Mouse (Mus musculus) retina, postnatal 7 days (tissue): ENCODE results near the gene Ss18l1.

Source experiments
- DNase-seq: peaks from one replicate; pipeline ENCODE4 v3.0.0-alpha.2; 2012; ENCODE audit warnings: low read depth, low spot score

The Ss18l1 gene

DNA sequence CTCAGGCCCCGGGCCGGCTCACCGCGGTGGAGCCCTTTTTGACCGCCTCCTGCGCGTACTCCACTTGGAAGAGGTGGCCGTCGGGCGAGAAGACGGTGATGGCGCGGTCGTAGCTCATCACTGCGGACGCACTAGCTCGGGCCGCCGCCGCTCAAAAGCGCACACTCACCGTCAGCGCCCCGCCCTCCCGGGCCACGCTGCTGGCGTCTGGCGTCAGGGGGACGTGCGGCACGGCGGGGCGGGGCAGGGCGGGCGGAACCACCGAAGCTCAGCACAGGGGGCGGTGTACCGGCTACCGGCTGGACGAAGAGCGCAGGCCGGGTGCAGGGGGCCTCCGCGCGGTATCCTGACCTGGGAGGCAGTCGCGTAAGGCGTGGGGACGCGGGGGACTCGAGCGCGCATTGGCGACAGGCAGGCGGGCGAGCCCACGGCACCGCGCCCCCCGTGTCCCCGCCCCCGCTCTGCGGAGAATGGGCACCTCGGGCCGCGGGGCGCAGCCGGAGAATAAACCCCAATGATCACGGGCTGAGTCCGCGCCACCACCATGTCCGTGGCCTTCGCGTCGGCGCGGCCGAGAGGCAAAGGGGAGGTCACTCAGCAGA lies at the start of gene Ss18l1, which contains the start of gene Psma7:
Gene Ss18l1 (plus strand): TSS at position 254 of the 602 bp plus-strand sequence.
Gene Psma7 (minus strand): TSS at position 178 of the 602 bp plus-strand sequence.
- DNase-seq, result peak; percentile 86

DNA sequence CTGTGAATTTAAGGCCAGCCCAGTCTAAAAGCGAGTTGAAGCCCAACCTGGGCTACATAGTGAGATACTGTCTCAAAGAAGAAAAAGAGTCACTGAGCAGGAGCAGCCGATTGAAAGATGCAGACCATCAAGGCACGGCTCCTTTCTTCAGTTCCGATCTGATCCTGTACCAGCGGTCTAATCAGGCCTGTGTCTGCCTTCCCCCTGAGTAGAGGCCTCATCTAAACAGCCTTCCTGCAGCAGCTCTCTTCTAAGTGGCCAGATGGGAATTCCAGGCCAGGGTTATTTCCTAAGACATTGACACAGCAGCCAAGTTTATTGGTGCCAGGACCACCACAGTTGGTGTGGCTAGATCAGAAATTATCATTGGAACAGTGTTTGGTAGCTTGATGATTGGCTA lies 49.2 kb upstream of the Ss18l1 start:
- no peak for DNase-seq

DNA sequence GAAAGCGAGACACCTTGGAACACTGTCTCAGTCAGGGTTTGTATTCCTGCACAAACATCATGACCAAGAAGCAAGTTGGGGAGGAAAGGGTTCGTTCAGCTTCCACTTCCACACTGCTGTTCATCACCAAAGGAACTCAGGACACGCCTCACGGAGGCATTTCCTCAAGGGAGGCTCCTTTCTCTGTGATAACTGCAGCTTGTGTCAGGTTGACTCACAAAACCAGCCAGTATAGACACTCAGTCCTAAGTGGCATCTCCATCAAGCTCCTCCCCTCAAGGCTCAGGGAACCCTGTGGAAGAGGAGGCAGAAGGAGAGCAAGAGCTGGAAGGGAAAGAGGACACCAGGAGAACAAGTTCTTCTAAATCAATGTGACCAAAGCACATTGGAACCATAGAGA lies 43.9 kb upstream of the Ss18l1 start:
- no peak for DNase-seq

DNA sequence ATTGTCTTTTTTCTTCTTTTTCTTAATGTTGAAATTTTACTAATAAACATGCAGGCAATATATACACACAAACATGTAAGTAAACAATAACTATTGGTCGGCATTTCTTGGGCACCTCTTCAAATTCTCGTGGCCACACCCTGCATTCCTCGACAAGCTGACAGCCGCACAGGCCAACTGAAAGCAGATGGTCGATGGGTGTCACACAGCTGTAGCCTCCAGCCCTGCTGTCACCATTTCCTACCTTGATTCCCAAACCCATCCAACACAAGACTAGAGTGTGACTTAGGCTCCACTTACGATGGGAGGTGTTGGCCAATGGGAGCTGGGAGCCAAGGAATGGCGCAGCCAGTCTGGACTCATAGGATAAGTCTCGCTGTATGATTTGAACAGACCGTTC lies 40.7 kb upstream of the Ss18l1 start:
- DNase-seq, result no peak

DNA sequence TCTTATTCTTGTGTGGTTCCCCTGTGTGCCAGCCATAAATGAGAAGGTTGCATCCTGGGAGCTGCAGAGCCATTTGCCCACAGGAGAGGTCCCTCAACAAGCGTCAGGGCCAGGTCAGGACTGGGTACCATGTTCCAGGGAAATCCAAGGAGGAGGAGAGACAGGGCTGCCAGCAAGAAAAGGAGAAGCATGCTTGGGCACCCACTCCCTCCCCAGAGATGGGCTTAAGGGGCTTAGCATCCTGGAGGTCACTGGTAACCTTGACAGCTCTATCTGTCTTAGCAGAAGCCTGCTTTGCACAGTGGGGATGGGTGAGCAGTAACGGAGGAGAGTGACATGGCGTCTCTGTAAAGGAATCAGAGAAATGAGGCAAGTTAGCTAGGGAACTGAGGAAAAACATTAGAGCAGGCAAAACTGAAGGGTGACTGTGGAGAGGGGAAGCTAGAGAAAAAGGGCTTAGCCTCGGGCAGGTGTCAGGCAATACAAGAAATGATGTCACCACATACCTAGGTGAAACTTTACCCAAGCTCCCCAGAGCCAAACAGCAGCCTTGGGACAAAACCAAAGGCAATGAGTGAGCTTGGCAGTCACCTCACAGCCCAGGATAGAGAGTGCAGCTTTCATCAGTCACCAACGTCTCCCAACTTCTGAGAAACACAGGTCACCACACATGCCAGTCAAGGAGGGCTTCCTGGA lies 36.5 kb upstream of the Ss18l1 start:
- DNase-seq, result peak; percentile 44

DNA sequence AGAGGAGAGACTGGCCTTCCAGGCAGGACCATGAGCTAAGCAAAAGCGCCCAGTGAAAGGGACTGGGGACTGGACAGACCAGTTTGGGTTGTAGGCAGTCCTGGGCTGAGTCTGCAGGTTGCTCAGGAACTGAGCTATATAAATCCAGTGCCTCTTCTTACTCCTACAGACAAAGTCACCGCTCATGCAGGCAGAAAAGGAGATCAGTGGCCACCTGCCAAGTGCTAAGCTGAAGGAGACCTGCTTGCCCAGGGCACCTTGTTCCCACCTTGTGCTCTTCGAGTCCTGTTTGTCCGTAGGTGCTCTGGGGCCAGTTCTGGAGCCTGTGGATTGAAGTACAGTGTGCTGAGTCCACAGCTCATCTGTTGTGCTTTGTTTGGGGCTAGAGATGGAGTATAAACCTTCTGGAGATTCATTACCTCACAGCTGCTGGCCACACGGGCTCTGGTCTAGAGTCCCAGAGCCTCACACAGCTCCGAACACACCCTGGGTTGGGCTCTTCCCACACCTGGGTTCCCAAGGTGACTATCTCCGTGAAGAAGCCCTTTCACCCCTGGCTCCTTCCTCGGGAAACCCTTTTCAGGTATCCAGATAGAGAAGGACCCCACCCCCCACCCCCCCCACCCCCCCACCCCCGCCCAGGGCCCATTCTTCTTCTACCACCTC lies 35.8 kb upstream of the Ss18l1 start:
- DNase-seq, result no peak

DNA sequence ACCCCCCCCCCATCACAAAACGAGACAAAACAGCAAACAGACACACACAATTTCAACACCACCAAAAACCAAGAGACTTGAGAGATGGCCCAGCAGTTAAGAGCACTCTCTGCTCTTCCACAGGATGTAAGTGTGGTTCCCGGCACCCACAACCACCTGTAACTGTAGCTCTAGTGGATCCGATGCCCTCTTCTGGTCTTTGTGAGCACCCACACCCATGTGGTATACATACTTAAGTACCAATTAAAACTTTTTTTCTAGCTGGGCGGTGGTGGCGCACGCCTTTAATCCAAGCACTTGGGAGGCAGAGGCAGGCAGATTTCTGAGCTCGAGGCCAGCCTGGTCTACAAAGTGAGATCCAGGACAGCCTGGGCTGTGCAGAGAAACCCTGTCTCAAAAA lies 31.6 kb upstream of the Ss18l1 start:
- DNase-seq, result no peak

DNA sequence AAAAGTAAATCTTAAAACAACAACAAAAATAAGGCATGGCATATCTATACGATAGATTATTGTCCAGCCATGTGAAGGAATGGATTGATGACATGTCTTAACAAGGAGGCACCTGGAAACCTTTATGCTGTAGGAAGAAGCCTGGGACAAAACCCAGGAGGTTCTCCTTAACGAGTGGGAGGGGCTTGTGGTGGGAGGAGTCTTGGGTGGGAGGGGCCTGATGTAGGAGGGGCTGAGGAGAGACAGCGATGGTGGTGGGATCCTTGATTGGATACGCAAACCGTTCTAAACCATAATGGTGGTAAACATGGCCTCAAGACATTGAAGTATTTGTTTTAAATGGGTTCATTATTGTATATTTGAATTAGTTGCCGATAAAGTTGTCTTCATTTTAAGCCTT lies 30.9 kb upstream of the Ss18l1 start:
- DNase-seq, result no peak

DNA sequence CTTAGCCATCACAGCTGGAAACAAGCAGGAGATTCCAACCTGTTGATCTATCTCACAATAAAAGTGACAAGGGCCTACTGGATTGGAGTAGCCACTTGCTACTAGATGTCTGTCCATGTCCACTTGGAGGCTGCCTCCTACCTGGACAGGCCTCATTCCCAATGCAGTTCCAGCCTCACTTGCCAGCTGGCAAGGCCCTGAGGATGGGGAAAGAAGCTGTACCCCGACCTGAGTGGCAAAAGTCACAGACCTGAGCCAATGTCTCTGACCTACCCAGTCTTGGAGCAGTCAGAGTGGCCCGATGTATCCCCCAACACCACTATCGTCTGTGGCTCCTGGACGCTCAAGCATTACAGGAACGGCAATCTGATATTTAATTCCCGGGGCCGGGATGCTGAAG lies 28.6 kb upstream of the Ss18l1 start:
- no peak for DNase-seq

DNA sequence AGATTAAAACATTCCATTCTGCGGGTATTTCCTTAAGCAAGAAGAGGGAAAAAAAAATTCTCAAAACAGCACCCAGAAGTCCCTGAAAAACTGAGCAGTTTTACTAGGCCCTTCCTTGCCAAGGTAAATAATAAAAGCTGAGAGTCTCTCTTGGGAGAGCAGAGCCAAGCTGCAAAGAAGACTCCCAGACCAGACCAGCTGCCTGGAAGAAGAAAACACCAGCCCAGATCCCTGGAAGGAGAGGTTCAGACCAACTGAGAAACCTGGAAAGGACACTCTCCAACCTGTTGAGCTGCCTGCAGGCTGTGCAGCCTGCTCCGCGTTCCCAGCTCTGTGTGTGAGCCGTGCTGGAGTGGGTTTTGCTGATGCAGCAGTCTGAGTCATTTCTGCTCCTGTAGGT lies 24.7 kb upstream of the Ss18l1 start:
- DNase-seq, result no peak

DNA sequence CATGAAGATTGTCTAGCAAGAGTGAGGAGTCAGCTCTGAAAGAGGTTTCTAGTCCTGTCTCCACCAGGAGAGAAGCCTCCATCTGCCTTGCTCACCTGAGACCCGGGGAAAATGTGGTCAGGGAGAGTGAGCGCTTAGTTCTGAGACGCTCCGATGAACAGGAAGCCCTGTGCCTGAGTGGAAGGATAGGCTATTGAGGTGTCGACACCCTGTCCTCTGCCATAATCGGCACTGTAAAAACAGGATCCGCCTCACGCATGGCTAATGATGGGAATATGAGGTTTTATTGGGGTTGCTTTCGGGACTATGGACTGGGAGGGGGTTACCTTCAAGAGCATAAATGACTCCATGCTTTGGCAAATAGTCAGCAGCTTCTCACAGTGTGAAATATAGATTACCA lies 23.7 kb upstream of the Ss18l1 start:
- DNase-seq, result no peak

DNA sequence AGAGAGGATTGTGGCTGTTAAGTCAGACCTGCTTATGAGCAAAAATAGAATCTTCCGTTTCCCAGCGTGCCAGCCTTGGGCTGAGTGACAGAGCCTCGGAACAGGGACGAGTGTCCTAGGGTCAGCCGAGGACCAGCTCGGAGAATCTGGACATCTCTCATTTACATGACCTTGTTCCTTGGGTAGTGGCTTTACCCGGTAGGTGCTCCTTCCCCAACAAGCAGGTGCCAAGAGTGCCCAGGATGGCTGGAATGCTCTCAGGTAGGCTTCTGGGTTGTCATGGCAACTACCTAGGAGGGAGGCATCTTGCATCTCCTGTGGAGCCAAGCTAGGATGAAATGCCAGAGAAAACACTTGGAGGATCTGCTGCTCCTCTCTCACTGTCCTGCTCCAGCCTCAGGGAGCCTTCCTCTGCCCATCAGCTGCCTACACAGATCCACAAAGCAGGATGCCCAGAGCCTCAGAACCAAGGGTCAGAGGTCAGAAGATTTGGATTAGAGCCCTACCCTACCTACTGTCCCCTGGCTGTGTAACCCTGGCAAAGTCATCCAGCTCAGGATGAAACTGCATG lies 22.1 kb upstream of the Ss18l1 start:
- no peak for DNase-seq

DNA sequence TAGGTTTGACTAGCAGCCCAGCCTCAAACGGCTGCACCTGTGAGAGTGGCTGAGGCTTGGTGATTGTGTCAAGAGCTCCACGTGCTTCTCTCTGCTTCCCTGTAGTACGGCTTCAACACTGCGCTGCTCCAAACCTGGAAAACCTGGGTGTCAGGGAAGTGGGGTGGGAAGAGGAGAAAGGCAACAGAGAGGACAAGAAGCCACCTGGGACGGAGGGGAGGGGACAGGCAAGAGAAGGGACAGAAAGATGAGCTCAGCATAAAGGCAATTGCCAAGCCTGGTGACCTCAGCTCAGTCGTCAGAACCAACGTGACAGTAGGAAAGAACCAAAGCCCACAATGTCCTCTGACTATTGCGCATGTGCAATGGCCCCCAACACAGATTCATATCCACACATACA lies 21.4 kb upstream of the Ss18l1 start:
- no peak for DNase-seq

DNA sequence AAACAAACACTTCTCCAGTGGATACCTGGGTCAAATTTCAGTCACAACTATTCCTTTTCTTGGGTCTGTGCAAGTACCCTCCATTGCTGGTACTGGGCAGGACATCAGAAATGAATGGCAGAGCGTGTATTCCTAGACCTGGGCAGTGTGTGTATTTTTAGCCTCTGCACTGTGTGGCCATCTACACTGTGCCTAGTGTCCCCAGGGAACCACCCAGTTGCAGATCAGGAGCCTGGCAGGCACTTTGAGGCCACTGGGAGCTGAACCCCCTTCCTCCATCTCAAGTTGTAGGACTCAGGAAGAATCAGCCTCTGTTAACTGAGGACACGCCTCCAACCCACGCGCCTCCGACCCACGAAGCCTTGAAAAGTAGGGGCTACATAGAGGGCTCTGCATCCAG lies 19.6 kb upstream of the Ss18l1 start:
- no peak for DNase-seq

DNA sequence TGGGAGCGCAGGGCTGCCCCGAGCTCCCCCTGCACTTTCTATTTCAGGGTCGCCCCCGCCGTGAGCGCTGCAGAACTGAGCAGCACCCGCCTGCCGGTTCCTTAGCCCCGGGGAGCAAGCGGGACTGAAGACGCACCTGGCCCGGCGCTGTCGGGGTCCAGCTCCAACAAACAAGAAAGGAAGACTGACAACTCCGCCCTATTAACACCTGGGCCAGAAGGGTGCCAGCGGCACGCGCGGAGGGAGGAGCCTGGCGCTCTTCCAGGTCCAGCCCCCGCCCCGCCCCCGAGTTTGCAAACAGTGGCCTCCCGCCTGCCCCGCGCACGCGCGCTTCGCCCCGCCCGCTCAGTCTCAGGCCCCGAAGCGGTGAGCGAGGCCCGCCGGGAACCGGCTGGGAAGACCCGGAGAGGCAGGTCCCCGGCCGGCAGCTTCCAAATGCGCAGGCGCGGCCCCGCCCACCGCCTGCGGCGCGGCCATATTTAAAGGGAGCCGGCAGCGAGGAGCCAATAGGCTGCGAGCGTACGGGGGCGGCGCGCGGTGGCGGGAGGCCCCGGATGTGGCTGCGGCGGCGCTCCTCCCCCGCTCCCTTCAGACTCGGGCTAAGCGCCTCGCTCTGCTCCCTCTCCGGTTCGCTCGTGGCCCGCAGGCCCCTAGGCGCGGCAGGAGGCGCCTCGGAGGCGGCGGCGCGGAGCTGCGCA lies 17.8 kb upstream of the Ss18l1 start, which contains the start of gene Lsm14b:
Gene Lsm14b (plus strand): TSS at position 587 of the 698 bp plus-strand sequence.
- peak; percentile 98 for DNase-seq

DNA sequence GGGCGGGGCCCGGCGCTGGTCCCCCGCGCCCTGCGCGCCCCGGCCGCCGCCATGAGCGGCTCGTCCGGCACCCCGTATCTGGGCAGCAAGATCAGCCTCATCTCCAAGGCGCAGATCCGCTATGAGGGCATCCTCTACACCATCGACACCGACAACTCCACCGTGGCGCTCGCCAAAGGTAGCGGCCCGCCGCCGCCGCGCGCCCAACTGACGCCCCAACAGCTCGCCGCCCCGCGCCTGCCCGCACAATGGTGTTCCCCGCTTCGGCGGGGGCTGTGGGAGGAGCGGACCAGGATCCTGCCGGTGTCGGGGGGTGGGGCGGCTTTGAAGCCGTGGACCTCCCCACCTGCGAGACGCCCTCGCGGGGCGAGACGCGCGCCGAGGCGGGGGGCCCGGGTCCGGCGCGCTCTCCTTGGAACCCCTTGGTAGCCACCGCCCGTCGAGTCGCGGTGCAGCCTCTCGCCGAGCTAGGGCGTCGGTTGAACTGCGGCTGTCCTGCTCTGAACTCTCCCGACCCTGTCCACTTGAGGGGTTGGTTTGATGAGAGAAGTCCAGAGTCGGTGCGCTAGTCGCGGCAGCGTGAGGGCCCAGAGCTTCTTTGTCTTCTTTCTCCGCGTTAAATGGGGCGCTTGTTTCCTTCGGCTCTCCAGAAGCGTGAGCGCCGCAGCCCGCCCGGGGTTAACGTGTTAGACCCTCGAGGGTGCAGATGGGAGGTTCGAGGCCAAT lies 17.0 kb upstream of the Ss18l1 start:
- no peak for DNase-seq

DNA sequence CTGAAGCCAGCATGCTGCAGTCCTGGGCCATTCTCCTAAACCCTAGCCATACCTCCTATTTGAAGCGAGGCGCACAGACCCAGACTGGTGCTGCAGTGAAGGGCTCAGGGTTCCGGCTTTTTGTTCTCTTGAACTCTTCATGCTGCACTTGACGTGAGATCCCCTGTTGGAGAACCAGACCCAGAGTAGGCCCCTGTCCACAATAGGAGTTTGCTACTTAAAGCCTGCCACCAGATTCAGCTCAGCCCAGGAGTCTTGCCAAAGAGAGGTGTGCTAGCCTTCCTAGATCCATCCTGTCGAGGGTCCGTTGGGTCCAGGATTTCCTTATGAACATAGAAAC lies 16.5 kb upstream of the Ss18l1 start:
- no peak for DNase-seq

DNA sequence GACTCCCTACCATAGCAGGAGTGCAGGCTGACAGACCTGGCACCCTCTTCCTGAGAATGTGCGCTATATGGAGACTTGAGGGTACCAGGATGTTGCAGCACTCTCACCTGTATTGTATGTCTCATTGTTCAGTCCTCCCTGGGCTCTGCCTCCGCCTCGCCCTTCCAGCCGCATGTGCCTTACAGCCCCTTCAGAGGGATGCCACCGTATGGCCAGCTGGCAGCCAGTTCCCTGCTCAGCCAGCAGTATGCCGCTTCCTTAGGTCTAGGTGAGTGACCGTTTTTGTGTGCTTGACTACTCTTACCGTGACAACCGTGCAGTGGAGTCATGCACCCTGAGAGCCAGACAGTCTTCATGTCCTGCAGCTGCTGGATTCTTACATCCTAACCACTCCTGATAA lies 14.5 kb upstream of the Ss18l1 start:
- DNase-seq, result no peak

DNA sequence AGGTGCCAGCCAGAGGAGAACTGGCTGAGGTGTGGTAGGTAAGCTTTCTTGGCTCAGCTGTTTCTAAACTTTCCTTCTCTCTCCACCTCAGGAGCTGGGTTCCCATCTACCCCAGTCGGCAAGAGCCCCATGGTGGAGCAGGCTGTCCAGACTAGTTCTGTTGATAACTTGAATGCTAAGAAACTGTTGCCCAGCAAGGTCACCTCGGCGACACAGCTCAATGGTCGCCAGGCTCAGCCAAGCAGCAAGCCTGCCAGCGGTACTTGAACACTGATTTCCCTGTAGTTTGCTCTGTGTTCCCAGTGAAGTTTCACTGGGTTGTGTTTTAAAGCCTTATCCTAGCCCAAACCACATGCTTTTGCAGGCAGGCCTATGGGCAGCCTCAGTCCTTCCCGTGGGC lies 11.0 kb upstream of the Ss18l1 start:
- no peak for DNase-seq

DNA sequence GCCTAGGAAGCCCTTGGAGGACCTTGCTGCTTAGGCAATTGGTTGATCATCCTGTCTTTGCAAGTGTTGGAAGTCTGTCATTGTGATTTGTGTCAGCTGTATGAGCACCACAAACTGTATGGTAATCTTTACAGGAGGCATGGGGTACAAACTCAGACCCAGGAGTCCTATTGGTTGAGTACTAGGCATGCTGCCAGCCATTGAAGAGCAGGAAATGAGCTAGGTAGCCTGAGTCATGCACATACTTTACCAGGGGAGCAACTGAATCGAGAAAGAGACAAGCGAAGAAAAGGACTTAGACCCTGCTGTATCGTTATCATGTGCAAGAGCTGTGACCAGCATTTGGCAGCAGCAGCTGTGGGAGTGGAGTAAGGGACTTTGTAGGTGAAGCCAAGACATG lies 9.4 kb upstream of the Ss18l1 start:
- DNase-seq, result no peak

DNA sequence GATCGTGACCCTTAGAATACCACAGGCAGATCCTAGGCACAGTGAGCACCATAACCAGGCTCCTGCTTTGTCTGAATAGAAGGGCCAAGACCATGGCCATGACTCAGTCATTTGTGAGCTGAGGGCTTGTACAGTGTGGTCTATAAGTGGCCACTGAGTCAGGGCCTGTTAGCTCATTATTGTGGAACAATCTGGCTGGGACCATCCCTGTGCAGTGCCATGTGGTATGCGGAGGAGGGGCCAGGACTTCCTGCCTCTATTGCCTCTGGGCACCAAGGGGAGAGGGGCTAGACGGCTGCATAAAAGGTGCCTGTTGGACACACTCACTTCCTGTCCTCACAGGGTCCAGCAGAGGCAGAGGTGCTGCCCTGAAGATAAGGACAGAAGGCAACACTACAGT lies 8.4 kb upstream of the Ss18l1 start:
- no peak for DNase-seq

DNA sequence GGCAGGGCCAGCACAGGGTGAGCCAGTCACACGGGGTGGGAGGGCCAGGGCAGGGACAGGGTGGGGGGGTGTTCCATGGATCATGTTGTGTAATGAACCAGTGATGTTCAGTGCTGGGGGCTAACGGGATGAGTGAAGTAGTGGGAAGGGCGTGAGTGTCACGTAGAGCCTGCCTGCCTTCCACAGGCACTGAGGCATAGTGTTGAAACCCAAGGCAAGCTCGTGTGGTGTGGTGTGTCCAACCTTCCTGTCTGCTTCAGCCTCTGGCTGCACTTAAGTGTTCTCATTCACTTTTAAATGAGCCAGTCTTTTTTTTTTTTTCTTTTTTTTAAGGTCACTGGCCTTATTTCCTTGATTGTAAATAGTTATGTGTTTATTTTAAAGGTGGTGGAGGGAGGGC lies 7.6 kb upstream of the Ss18l1 start:
- no peak for DNase-seq
